Mouse (Mus musculus) 3134 (cell line): ENCODE measurements around the gene Mta1.

Experiments used
- DNase-seq: peaks from one replicate; pipeline ENCODE4 v3.0.0-alpha.2; 2011; ENCODE audit warnings: low spot score; ENCODE audit not compliant: insufficient read length; ENCODE audit errors: extremely low read depth

The Mta1 gene

GRCm38 (mm10) chr12:113097749-113098281 lies at the start of gene Mta1:
TSS of gene Mta1 (plus strand) at chr12:113098278.
- DNase-seq = peak; percentile 48

- no peak for DNase-seq
Observed at GRCm38 (mm10) chr12:113049836-113050235, 48.2 kb upstream of the Mta1 start.

GRCm38 (mm10) chr12:113050671-113051070 lies 47.4 kb upstream of the Mta1 start:
- DNase-seq = no peak

- DNase-seq = no peak
Observed at GRCm38 (mm10) chr12:113051628-113052403, 46.3 kb upstream of the Mta1 start.

DNA sequence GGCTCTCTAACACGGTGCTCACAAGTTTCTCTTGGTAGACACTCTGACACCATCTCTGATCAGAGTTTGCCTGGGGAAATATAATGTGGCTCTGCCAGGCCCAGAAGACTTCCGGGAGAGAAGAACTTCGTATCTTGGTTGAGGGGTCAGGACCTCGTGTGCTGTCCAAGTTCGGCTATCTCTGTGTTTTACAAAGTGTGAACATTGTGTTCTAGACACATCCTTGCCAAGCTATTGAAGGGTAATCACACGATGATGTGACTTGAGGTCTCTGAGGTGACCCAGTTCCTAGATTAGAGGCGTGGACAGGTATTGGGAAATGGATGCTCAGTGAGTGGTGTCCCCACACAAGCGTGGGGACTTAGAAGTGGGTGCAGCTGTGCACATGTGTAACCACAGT lies 42.0 kb upstream of the Mta1 start:
- DNase-seq = no peak

DNA sequence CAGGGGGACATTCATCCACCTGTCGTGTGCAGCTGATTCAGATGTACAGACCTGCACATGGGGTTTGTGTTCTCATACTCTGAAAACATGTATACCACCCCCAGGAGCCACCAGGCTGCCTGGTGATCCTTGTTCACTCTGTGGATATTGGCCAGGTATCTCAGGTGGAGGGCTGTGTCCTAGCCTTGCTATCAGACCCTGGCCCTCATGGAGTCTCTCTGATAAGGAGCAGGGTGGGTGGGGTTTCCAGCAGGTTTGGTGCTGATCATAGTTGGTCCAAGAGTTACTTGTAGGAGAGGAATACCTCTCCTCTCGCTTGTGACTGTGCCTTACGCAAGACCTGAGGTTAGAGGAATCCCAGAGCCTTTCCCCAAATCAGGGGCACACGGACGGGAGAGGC lies 37.9 kb upstream of the Mta1 start:
- DNase-seq = no peak

- DNase-seq = no peak
Observed at GRCm38 (mm10) chr12:113061606-113062005, 36.5 kb upstream of the Mta1 start.

DNA sequence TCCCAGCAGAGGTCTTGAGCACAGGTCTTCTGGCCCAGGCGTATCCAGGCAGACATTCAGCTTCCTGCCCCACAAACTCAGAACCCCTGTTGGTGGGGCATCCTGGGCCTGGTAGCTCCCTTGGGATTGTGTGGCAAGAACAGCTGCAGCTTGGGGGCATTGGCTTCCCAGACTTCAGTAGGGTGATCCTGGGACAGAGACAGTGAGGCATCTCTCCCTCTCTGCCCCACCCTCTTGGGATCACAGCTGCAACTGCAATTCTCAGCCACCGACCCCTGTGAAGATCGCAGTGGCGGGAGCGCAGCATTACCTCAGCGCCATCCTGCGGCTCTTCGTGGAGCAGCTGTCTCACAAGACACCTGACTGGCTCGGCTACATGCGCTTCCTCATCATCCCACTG lies 35.9 kb upstream of the Mta1 start:
- no peak for DNase-seq

DNA sequence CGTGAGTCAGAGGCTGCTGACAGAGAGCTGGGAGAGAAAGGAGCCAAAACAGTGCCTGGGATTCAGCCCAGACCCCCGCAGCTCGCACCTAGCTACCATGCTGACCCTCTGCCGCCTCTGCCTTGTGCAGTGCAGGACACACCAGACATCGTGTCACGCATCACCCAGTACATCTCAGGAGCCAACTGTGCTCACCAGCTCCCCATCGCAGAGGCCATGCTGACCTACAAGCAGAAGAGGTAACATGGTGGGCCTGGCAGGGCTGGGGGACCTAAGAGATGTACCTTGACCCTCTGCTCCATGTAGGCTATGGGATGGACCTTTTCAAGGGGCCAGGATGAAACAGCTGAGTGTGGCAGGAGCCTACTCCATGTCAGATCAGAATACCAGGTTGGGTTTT lies 34.4 kb upstream of the Mta1 start:
- no peak for DNase-seq

DNA sequence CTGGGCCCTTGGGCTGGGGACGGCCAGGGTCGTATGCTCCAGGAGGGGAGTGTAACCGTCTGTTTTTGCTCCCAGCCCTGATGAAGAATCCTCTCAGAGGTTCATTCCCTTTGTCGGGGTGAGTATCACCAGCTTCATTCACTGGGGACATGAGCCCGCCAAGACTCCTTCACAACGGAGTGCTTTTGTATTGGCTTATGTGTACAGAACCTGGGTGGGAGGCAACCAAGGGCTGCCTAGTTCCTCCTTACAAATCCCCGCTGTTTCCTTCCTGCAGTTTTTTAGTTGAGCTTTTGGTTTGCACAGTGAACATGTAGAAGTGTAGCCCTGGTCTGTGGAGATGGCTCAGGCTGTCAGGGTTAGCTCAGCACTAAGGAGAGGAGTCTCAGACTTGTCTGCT lies 30.1 kb upstream of the Mta1 start:
- DNase-seq = no peak

DNA sequence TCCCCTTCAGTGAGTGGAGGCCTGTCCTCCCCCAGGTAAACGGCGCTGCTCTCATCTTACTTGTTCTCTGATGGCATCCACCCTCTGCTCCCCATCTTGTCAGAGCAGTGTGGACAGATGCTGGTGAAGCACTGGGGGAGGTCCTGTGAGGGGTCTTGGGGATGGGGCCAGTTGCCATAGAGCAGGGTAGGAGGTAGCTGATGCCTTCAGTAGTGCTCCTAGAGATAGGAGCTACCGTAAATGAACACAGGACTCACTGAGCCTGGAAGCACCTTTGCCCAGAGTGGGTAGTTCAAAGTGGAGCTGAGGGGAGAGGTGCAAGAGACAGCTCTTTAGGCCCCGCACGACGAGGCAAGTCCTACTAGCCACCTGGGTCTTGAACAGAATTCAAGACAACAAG lies 28.7 kb upstream of the Mta1 start:
- no peak for DNase-seq

DNA sequence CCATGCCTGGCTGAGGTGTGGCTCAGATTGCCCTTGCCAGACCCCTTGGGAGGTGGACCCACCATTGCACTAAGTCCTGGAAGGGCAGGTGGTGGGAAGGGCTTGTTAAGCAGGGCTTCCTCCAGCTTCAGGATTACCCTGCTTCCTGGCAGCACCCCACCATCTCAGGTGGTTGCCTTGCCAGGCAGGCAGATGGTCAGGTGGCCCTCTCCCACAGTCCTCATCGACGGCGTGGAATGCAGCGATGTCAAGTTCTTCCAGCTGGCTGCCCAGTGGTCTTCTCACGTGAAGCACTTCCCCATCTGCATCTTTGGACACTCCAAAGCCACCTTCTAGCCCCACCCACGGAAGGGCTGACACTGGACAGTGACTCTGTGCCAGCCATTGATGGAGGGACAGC lies 26.8 kb upstream of the Mta1 start:
- no peak for DNase-seq

DNA sequence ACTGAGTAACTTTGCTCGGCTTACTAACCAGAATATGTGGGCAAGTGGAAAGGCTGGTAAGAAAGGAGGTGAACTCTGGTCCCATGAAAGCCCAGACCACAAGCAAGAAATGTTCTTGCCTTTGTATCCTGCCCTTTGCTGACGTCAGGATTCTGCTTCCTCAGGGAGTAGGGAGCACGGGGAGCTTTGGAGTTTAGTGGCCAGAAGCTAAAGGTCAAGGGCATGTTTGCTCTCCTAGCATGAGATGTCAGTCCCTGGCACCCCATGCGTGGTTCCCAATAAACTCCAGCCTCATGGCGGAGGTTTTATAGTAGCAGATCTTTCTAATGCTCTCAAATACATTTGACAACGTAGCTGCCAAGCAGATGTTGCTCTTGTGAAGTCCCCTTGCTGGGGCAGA lies 26.3 kb upstream of the Mta1 start:
- DNase-seq = no peak

- DNase-seq = no peak
Observed at GRCm38 (mm10) chr12:113073420-113074328, 24.4 kb upstream of the Mta1 start.

GRCm38 (mm10) chr12:113074329-113075062 lies 23.6 kb upstream of the Mta1 start, which contains the start of gene Tex22:
TSS of gene Tex22 (plus strand) at chr12:113074502.
- no peak for DNase-seq

DNA sequence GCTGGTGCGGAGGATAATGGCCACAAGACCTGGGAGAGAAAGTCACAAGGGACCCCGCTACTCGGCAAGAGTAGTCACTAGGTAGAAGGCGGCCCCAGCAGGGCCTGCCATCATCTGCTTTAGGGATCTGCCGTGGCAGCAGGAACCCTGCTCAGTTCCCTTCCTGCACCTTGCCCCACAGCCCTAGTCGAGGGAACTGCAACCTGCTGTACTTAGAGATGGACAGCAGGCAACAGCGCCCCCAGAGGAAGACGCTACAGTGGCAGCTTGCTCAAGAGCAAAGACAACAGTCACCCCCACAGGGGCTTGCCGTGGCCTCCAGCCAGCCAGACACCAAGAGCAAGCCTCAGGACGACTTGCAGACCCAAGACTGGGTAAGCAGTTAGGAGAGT lies 23.0 kb upstream of the Mta1 start:
- DNase-seq = peak; percentile 63

GRCm38 (mm10) chr12:113075486-113075885 lies 22.6 kb upstream of the Mta1 start:
- DNase-seq = no peak

- DNase-seq = no peak
Observed at GRCm38 (mm10) chr12:113087276-113087675, 10.8 kb upstream of the Mta1 start.

- DNase-seq = no peak
Observed at GRCm38 (mm10) chr12:113088026-113088425, 10.1 kb upstream of the Mta1 start.

DNA sequence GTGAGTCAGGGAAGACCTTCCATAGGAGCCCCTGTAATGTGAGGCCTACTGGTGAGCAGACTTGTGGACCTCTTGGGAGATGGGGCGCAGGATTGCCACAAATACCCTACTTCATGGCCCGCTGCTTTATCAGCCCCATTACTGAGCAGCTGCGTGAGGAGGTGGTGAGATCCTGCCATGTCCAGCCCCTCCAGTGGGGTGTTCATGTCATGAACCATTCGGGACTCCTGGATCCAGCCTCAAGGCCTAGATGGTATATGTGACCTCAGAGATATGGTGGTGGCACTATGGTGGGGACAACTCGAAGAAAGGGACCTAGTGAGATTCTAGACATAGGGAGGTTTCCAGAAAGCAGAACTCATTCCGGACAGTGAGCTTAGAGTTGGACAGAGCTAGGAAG lies 9.0 kb upstream of the Mta1 start:
- DNase-seq = no peak

GRCm38 (mm10) chr12:113090053-113090452 lies 8.0 kb upstream of the Mta1 start:
- DNase-seq = no peak
